Mouse (Mus musculus) heart, embryonic 15.5 days (tissue): ENCODE results near the gene Dlst. TPM values are rescaled to one million over a fixed set of nuclear protein-coding genes. Genes with fewer than 3 reads are reported as not detected.
A peak's percentile ranks its signal among the peaks of the same experiment; 100 is the strongest.
"Not testable (repeated sequence)": the region's sequence is repeated elsewhere in the genome, so short reads cannot be mapped to it uniquely, and the experiment has no call there.

Experiments
- ATAC-seq: fragments of 200-750 bp; cut with Nextera tagmentation; replicated peaks from 2 replicates; pipeline ENCODE4 v1.8.0; 2017; ENCODE audit warnings: low read depth, moderate TSS enrichment; ENCODE audit not compliant: insufficient number of reproducible peaks, insufficient read depth, low FRiP score
- H3K27ac ChIP-seq: fragments of 300-500 bp; sonication (generic); 2 replicates; pipeline ENCODE4 v1.5.1; 2015; ENCODE audit warnings: mild to moderate bottlenecking, inconsistent platforms
- H3K27me3 ChIP-seq: fragments of 300-500 bp; sonication (generic); 2 replicates; pipeline ENCODE4 v1.6.1; 2015; ENCODE audit warnings: inconsistent platforms
- H3K36me3 ChIP-seq: fragments of 300-500 bp; sonication (generic); 2 replicates; pipeline ENCODE4 v1.6.1; 2015; ENCODE audit warnings: mild to moderate bottlenecking, inconsistent platforms
- H3K4me1 ChIP-seq: fragments of 300-500 bp; sonication (generic); replicated peaks from 2 replicates; pipeline ENCODE4 v1.6.1; 2015; ENCODE audit warnings: inconsistent platforms
- H3K4me2 ChIP-seq: fragments of 300-500 bp; sonication (generic); 2 replicates; pipeline ENCODE4 v1.6.1; 2015; ENCODE audit warnings: inconsistent platforms, mild to moderate bottlenecking, moderate library complexity
- H3K4me3 ChIP-seq: fragments of 300-500 bp; sonication (generic); 2 replicates; pipeline ENCODE4 v1.5.1; 2015; ENCODE audit warnings: mild to moderate bottlenecking, inconsistent platforms
- H3K9ac ChIP-seq: fragments of 300-500 bp; sonication (generic); 2 replicates; pipeline ENCODE4 v1.6.1; 2015; ENCODE audit warnings: mild to moderate bottlenecking, inconsistent platforms
- H3K9me3 ChIP-seq: fragments of 300-500 bp; sonication (generic); replicated peaks from 2 replicates; pipeline ENCODE4 v1.6.1; 2016; ENCODE audit warnings: inconsistent platforms
- WGBS: fragments of 180-500 bp; shearing (Covaris S2); methylation state at CpG from one replicate; pipeline ENCODE4 v1.1.7; 2015; ENCODE audit warnings: mixed read lengths; 5-methylcytosine and 5-hydroxymethylcytosine counted together
- polyA plus RNA-seq: library from polyadenylated mRNA; unstranded; fragments of >200 nt; fragmentation: Nextera tagmentation; extraction: Ambion mirVana; gene quantifications from 2 replicates; pipeline ENCODE4 v1.2.1, GENCODE M21; 2015

Gene Dlst
- polyA plus RNA-seq, 1 experiment from 2014 or later, result 199 TPM

- no peak overlapping the region for H3K4me2 ChIP-seq
- WGBS, result 65% methylated on average over 19 of the region's 19 CpGs
- no peak overlapping the region for H3K4me3 ChIP-seq
- H3K4me1 ChIP-seq, result peaks cover 17% of the 10 kb centered on the region
- no peak overlapping the region for H3K9ac ChIP-seq
- H3K36me3 ChIP-seq, result peaks cover 44% of the 10 kb centered on the region
- ATAC-seq, result peak; percentile 38; the same call in 1 of the 2 replicates
- no peaks in the 10 kb centered on the region for H3K9me3 ChIP-seq
- peaks cover 13% of the 10 kb centered on the region for H3K27me3 ChIP-seq
- H3K27ac ChIP-seq, result peak overlapping the region; percentile 22; the same call in 1 of the 2 replicates
Observed at GRCm38 (mm10) chr12:85135513-85136470, 25.2 kb downstream of the Dlst start.

- Histone ChIP-seq H3K36me3 (peaks cover 36% of the 10 kb centered on the region), H3K4me1 (peaks cover 17% of the 10 kb centered on the region), H3K9ac (no peak overlapping the region), H3K27me3 (peaks cover 16% of the 10 kb centered on the region), H3K4me2 (no peak overlapping the region), H3K27ac (no peak overlapping the region; the same call in 1 of the 2 replicates), H3K4me3 (no peak overlapping the region), H3K9me3 (no peaks in the 10 kb centered on the region)
- 59% methylated on average over 4 of the region's 4 CpGs for WGBS
- ATAC-seq, result no peak
Observed at GRCm38 (mm10) chr12:85136627-85137026, 26.0 kb downstream of the Dlst start.

- H3K4me3 ChIP-seq, result no peak overlapping the region
- H3K4me2 ChIP-seq, result peak overlapping the region; percentile 3; the same call in 1 of the 2 replicates
- H3K9me3 ChIP-seq, result no peaks in the 10 kb centered on the region
- H3K27ac ChIP-seq, result no peak overlapping the region
- ATAC-seq, result no peak
- peaks cover 16% of the 10 kb centered on the region for H3K27me3 ChIP-seq
- H3K36me3 ChIP-seq, result peaks cover 4% of the 10 kb centered on the region
- WGBS, result 31% methylated on average over 18 of the region's 18 CpGs
- H3K9ac ChIP-seq, result no peak overlapping the region
- peaks cover 17% of the 10 kb centered on the region for H3K4me1 ChIP-seq
Observed at GRCm38 (mm10) chr12:85140036-85140701, 29.5 kb downstream of the Dlst start.

- Histone ChIP-seq H3K27me3 (peaks cover 16% of the 10 kb centered on the region), H3K4me3 (no peak overlapping the region), H3K4me2 (no peak overlapping the region), H3K36me3 (no peaks in the 10 kb centered on the region), H3K4me1 (peaks cover 19% of the 10 kb centered on the region), H3K9ac (no peak overlapping the region), H3K9me3 (no peaks in the 10 kb centered on the region), H3K27ac (no peak overlapping the region)
- ATAC-seq, result no peak
- 72% methylated on average over 6 of the region's 6 CpGs for WGBS
Observed at GRCm38 (mm10) chr12:85141096-85141495, 30.5 kb downstream of the Dlst start.

- Histone ChIP-seq H3K4me2 (no peak overlapping the region), H3K27ac (no peak overlapping the region), H3K27me3 (peaks cover 16% of the 10 kb centered on the region), H3K4me1 (peaks cover 21% of the 10 kb centered on the region), H3K4me3 (no peak overlapping the region), H3K9me3 (no peaks in the 10 kb centered on the region), H3K9ac (no peak overlapping the region), H3K36me3 (no peaks in the 10 kb centered on the region)
- no peak for ATAC-seq
- WGBS, result 21% methylated on average over 4 of the region's 4 CpGs
Observed at GRCm38 (mm10) chr12:85142803-85143202, 32.2 kb downstream of the Dlst start.

GRCm38 (mm10) chr12:85144276-85144675 is 33.6 kb downstream of the Dlst start:
- not testable (repeated sequence) for H3K9ac ChIP-seq, H3K27ac ChIP-seq, H3K27me3 ChIP-seq, H3K4me2 ChIP-seq, H3K36me3 ChIP-seq, H3K4me3 ChIP-seq, ATAC-seq, H3K9me3 ChIP-seq
- peaks cover 21% of the 10 kb centered on the region for H3K4me1 ChIP-seq
- WGBS, result 51% methylated on average over 2 of the region's 2 CpGs

GRCm38 (mm10) chr12:85144821-85145220 is 34.2 kb downstream of the Dlst start:
- H3K36me3 ChIP-seq, result no peaks in the 10 kb centered on the region

GRCm38 (mm10) chr12:85145630-85146029 is 35.0 kb downstream of the Dlst start:
- peaks cover 7% of the 10 kb centered on the region for H3K27me3 ChIP-seq
- H3K9me3 ChIP-seq, result no peaks in the 10 kb centered on the region
- 51% methylated on average over 9 of the region's 9 CpGs for WGBS
- H3K4me2 ChIP-seq, result no peak overlapping the region
- H3K4me3 ChIP-seq, result no peak overlapping the region
- ATAC-seq, result peak; percentile 28; the same call in 1 of the 2 replicates
- peak overlapping the region; percentile 60 for H3K27ac ChIP-seq
- peaks cover 20% of the 10 kb centered on the region for H3K4me1 ChIP-seq
- no peak overlapping the region for H3K9ac ChIP-seq
- H3K36me3 ChIP-seq, result no peaks in the 10 kb centered on the region

More at GRCm38 (mm10) chr12:85144821-85145220, 34.2 kb downstream of the Dlst start:
- no peaks in the 10 kb centered on the region for H3K9me3 ChIP-seq
- peaks cover 21% of the 10 kb centered on the region for H3K4me1 ChIP-seq
- H3K4me3 ChIP-seq, result no peak overlapping the region
- H3K4me2 ChIP-seq, result no peak overlapping the region
- peaks cover 11% of the 10 kb centered on the region for H3K27me3 ChIP-seq
- 96% methylated on average over 4 of the region's 4 CpGs for WGBS
- H3K27ac ChIP-seq, result no peak overlapping the region
- no peak for ATAC-seq
- H3K9ac ChIP-seq, result no peak overlapping the region

- Histone ChIP-seq H3K4me1 (peaks cover 26% of the 10 kb centered on the region), H3K27ac (no peak overlapping the region), H3K27me3 (peaks cover 3% of the 10 kb centered on the region; the same call in 1 of the 2 replicates), H3K9me3 (no peaks in the 10 kb centered on the region), H3K4me3 (no peak overlapping the region), H3K9ac (no peak overlapping the region), H3K4me2 (no peak overlapping the region), H3K36me3 (no peaks in the 10 kb centered on the region)
- ATAC-seq, result peak; percentile 34; the same call in 1 of the 2 replicates
- WGBS, result 23% methylated on average over 11 of the region's 11 CpGs
Observed at GRCm38 (mm10) chr12:85146355-85146754, 35.7 kb downstream of the Dlst start.

GRCm38 (mm10) chr12:85146881-85147280 is 36.2 kb downstream of the Dlst start:
- 76% methylated on average over 9 of the region's 9 CpGs for WGBS
- Histone ChIP-seq H3K9me3 (no peaks in the 10 kb centered on the region), H3K9ac (no peak overlapping the region), H3K27ac (no peak overlapping the region), H3K4me3 (no peak overlapping the region), H3K4me2 (no peak overlapping the region), H3K4me1 (peaks cover 26% of the 10 kb centered on the region), H3K36me3 (no peaks in the 10 kb centered on the region), H3K27me3 (peaks cover 5% of the 10 kb centered on the region; the same call in 1 of the 2 replicates)
- ATAC-seq, result no peak

- WGBS, result 11% methylated on average over 20 of the region's 20 CpGs
- Histone ChIP-seq H3K27me3 (peaks cover 5% of the 10 kb centered on the region; the same call in 1 of the 2 replicates), H3K4me3 (peak overlapping the region; percentile 38), H3K4me2 (peak overlapping the region; percentile 61), H3K27ac (no peak overlapping the region), H3K4me1 (peaks cover 25% of the 10 kb centered on the region), H3K36me3 (no peaks in the 10 kb centered on the region), H3K9me3 (no peaks in the 10 kb centered on the region), H3K9ac (no peak overlapping the region)
- ATAC-seq, result no peak
Observed at GRCm38 (mm10) chr12:85150321-85151001, 39.8 kb downstream of the Dlst start.
